Mouse (Mus musculus) kidney, adult 8-10 months (tissue): ENCODE measurements around the gene Rrnad1.

Experiments used
- DNase-seq, 2 experiments: peaks; one replicate each; pipeline ENCODE4 v3.0.0; 2022

Gene Rrnad1

GRCm38 (mm10) chr3:87877730-87878129, 52.8 kb downstream of the Rrnad1 start:
- DNase-seq, result no peak
